Mouse (Mus musculus): ENCODE measurements around the gene Psen2.
A peak's percentile ranks its signal among the peaks of the same experiment; 100 is the strongest.

Gene Psen2

GRCm38 (mm10) chr1:180247901-180248300, 15.3 kb downstream of the Psen2 start:
- no peak for DNase-seq

DNA sequence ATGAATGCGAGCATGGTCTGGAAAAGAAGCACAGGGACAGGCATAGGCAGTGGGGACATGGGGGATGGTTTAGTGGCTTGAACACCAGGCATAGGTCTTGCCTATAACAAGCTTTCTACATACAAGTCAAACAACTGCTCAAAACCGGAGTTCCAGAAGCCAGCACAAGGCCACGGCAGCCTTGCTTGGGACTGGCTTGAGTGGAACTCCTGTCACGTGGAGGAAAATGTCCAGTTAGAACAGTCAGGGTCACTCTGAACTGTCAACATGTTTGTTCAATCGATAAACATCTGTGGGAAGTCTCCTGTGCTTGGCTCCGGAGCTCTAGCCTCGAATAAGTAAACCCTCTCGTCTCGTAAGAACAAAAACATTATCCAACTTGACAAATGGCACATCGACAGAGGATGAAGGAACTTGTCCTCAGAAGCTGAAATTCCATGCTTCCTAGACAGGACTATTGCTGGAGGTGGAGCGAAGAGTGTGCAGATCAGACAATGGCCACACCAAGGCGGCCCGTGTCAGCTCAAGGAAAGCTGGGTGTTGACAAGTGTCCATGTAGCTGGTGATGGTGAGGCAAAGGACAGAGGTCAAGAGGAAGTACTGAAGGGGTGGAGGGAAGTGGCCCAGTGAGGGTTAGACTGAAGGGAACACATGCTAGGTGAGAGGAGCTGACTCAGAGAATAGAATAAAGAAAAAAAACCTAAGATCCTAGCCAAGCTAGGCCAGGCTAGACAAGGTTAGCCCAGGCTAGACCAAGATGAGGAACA, 17.3 kb downstream of the Psen2 start:
- DNase-seq, result no peak

- DNase-seq, result no peak
Measured at GRCm38 (mm10) chr1:180231729-180232128, 31.5 kb downstream of the Psen2 start.

DNA sequence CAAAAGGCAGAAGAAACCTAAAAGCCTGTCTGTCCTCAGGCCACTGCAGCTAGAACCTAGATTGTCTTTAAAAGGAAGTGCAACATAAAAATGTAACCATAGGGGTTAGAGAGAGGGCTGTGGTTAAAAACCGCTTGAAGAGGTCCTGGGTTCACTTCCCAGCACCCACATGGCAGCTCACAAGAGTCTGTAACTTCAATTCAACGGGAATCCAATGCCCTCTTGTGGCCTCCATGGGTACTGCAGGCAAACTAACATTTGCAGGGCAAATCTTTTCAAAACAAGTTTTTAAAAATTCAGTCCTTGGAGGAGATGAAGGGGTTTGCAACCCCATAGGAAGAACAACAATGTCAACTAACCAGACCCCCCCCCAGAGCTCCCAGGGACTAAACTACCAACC, 32.7 kb downstream of the Psen2 start:
- no peak for DNase-seq

DNA sequence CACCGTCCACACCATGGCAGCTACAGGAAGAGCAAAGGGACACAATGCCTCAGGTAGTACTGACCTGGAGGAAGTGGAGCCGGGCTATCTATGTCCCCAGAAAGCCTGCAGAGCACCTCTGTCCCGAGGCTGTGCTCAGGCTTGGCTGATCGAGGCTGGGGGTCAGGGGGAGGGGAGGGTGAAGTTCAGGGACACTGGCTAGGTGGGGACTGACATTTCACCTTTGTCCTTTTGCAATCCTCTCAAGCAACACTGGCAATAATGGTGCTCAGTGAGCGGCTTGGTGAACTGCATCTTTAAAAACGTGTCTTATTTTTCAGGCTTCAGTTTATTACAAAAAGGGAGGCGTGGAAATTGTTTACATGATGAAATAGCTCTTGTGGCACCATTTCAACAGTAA, 33.3 kb downstream of the Psen2 start:
- DNase-seq, result no peak

- no peak for DNase-seq
Measured at GRCm38 (mm10) chr1:180228854-180229253, 34.4 kb downstream of the Psen2 start.

- DNase-seq, result no peak
Measured at GRCm38 (mm10) chr1:180226766-180227165, 36.5 kb downstream of the Psen2 start.

DNA sequence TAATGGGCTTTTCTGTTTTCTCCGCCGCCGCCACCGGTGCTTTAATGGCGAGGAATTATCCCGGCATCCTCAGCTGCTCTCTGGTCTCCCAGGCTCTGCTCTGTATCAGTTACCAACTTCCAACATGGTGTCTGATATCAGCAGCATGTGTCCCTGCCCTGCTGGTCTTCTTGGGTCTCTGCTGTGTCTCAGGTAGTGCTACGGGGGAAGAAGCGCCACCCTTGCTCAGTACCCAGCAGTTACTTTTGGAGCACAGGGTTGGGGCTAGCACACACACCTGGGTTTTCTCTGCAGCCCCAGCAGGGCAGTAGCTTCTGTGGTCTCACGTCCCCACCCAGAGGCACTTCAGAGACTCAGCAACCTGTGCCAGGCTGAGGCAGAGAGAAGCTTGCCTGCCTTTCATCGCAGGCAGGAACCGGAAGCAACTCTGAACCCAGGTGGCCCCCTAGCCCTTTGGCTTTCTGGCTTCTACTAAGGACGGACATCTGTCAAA, 37.0 kb downstream of the Psen2 start:
- no peak for DNase-seq

DNA sequence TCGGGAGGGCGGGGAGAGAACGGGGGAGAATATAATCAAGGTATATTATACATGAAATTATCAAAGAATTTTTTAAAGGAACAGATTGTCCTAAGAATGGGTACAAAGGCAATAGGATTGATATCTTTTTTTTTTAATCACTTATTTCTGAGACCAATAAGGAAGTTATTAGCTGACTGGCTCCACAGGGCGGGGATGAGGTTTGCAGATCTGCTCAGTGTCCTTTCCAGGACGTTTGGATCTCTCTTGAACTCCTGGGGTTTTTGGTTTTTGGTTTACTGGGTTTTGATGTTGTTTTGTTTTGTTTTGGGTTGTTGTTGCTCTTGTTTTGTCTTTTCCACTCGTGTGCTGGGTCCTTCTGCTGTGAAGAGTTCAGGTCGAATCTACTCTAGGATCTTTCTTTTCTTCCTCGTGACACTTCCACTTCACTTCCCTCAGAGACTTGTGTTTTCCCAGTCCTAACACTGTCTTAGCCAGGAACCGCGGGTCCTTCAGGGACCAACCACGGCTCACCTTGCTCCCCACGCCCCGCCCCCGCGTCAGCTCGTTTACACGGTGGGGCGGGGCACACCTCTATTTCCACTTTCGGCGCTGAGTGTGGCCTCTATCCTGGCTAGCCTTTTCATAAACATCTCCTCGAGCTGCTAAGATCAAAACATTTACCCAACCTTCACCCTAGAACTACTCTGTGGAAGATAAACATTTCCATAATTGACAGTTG, 37.6 kb downstream of the Psen2 start:
- peak; percentile 72 for DNase-seq

DNA sequence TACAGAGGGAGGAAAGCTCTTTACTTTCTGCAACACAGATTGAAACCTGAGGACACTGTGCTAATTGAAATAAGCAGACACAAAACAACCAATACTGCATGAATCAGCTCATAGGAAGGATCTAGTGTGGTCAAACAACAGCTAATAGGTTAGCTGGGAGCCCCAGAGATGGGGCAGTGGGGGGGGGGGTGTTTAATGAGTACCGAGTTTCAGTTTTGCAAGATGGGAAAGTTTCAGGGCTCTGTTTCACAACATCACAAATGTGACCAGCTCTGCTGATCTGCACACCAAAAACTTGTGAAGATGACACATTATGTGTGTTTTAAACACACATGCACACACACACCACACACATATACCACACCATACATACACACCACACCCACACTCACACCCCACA, 41.2 kb downstream of the Psen2 start:
- no peak for DNase-seq

DNA sequence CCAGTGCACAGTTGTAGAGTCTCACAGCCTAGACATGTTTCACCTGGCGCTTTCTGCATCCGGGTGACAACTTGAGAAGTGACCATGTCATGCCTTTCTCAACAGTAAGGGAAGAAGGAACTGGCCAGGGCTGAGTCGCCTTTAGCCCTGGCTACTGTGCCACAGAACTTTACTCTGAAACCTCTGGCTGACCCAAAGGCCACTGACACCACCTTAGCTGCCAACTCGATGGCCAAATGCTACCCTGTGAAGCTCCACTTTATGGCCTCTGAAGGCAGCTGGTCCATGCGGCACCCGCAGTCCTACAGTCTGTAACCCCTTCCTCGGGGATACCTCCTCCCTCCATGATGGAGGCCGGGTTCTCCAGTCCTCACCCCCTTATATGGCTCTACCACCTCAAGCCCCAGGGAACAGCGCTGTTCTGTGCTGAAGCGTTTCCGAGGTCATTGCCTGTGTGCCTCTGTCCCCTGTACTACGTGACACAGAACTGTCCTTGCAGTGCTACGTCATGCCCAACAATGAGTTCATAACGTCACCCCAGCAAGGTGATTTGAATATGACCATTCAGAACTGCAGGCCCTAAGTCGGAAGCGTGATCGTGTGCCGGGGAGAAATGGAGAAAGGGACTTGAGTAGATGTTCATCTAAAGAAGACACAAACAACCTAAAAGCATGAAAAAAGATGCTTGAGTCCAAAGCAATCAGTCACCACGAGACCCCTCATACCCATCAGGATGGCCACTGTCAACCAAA, 42.3 kb downstream of the Psen2 start:
- DNase-seq, result no peak

DNA sequence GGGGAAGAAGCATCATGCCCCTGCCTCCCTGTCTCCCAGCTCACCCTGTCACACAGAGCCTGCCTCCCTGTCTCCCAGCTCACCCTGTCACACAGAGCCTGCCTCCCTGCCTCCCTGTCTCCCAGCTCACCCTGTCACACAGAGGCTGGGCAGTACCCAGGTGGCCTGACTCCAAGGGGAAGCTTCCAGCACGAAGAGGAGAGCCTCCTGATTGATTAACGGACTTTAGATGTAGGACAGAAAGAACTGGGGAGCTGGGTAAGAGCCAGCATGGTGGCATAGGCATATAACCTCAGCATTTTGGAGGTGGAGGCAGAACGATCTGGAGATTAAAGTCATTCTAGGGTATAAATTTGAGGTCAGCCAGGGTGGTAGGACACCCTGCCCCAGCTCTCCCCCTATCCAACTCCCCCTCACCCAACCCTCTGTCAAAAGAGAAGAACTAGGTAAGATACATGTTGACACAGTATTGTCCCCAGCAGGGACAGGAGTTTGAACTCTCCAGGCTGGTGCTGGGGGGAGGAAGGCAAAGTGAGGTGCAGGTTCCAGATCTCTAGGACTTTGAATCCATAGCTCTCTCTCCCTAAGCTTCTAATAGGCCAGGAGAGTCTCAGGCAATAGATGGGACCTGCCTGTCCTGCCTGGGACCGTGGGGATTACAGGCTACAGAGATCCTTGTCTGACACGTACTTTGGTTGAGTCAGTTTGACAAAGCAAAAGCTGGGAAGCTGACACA, 46.5 kb downstream of the Psen2 start:
- no peak for DNase-seq

DNA sequence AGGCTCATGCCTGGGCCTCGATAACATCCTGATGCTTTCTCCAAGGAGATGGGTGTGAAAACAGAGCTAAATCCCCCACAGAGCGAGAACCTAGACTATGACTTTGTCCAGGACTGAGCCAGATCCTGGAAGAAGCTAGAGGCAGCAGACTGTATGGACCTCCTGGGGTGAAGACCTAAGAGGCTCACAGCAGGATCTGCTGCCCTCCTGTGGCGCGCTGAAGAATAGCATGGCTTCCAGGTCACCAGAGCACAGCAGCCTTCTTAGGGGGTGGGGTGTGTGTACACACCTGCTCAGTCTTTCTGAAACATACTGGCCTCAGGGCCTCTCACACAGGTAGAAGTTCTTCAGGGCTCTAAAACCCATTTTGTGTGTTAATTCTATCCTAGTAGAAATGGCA, 48.2 kb downstream of the Psen2 start:
- peak; percentile 80 for DNase-seq

DNA sequence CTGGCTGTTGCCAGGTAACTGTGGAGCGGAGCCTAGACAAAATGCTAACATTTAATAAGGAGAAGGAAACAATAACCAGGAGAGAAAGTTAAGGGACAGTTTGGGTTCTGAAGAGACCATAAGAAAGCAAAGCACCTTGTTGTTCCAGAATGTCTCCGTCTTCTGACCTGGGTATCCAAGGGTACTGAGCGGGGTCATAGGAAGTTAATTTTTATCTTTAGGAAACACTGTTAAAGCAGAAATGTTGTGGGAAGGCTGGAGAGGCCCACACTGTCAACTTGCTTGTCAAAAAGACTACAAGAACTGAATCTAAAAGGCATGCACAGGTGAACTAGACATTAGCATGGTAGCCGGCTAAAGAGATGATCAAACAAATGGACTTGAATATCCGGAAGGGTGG, 50.3 kb downstream of the Psen2 start:
- no peak for DNase-seq

GRCm38 (mm10) chr1:180210781-180211271, 52.4 kb downstream of the Psen2 start:
- no peak for DNase-seq

DNA sequence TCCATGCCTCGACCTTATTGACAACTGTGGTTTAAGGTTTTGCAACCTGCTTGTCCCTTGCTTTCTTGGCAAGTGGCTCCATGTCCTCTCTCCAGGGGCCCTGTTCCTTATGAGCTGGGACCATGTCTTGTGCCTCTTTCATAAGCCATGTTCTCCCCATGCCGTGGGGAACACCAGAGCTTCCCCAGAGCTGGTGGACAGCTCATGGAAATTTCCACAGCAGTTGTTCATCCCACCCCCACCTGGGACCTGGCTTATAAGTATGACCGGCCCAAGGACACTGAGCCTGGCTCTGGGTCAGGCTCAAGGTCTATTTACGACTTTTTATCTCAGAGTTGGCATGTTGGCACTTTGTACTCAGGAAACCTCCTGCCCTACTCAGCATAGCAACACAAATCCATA, 53.2 kb downstream of the Psen2 start:
- no peak for DNase-seq

- no peak for DNase-seq
Measured at GRCm38 (mm10) chr1:180208370-180208769, 54.9 kb downstream of the Psen2 start.

GRCm38 (mm10) chr1:180200722-180201121, 62.5 kb downstream of the Psen2 start:
- no peak for DNase-seq

GRCm38 (mm10) chr1:180199715-180200050, 63.6 kb downstream of the Psen2 start:
- DNase-seq, result no peak

DNA sequence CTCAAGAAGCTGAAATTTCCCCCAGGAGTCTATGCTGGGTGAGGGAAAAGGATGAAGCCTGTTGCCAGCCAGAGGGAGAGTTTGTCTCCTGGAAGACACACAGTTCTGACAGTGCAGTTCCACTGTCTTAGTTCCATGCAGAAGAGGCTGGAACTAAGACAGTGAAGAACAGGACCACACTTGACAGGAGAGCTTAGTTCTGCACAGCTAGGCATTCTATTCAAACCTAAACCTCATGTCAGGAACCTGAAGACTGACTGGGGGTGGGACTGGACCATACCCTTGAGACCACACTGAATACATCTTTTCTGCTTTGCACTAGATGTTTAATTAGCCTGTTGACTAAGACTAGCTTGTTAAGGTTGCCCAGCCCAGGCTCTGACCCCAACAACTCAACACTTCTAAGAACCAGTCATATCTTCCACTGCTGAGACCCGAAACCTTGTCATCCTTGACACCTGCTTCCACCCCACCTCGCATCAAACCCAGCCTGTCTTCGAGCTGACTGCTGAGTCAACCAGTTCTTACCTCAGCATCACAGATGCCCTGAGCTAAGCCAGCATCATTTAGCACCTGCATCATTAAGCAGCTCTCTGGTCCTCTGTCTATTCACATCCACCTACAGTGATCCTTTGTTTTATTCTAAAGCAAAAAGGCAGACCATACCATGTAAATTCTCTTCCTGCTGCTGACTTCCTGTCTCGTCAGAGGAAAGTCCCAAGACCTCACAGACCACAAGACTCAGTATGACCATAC, 64.1 kb downstream of the Psen2 start, which contains the start of gene Coq8a:
TSS of gene Coq8a (minus strand) at position 644 of the 756 bp plus-strand sequence.
- DNase-seq, result no peak

DNA sequence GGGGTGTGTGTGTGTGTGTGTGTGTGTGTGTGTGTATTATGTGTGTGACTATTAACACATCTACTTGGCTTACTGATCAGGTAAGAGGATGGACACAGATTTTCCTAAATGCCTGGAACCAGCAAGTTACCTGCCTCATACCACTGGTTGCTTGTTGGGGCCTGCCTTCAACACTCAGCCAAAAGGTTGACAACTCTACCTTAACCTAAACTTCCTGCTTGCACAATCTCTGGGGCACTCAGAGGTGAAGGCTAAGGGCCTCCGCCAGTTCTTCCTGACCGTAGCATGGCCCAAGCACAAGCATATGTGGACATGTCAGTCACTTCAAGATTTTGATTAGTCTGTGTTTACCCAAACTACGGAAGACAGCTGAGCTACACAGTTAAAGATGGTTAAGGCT, 65.3 kb downstream of the Psen2 start:
- no peak for DNase-seq

DNA sequence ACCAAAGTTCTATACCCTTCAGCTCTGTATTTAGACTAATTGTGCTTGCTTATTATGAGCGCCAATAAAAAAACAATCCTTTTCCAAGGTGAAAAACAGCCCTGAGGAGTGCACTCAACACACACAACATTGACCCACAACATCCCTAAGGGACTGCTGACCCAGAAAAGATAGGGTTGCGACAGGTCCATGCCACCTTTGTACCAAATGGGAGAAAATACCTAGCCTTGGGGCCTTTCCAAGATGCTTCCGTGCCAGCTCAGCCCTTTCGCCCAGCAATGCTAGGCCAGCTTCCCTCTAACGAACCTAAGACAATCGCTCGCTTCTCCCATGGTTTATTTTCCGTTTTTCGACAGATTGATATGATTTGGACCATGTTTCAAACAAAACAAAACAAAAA, 66.7 kb downstream of the Psen2 start:
- DNase-seq, result peak; percentile 63

Measured in cerebellum, adult 9-10 months (tissue).